Mouse (Mus musculus) embryonic fibroblast, embryonic 13.5 days (primary cell): ENCODE results near the gene Tmcc3.

Experiments used
- CTCF ChIP-seq: IDR thresholded peaks from 2 replicates; pipeline ENCODE4 v1.5.1; 2011; ENCODE audit warnings: mild to moderate bottlenecking, control low read depth, low read length, moderate library complexity, borderline replicate concordance; ENCODE audit not compliant: insufficient read depth
- POLR2A ChIP-seq: IDR thresholded peaks from 2 replicates; pipeline ENCODE4 v1.6.1; 2011; ENCODE audit warnings: low read depth, mild to moderate bottlenecking, control low read depth, low read length, moderate library complexity

- no peak for TF ChIP-seq POLR2A
- TF ChIP-seq CTCF, result no peak
Measured at GRCm38 (mm10) chr10:94501796-94502195, 190.0 kb downstream of the Tmcc3 start.
